Mouse (Mus musculus) limb, embryonic 14.5 days (tissue): ENCODE measurements around the gene Lrpprc. TPM values are rescaled to one million over a fixed set of nuclear protein-coding genes. Genes with fewer than 3 reads are reported as not detected.

Source experiments
- ATAC-seq: fragments of 200-750 bp; cut with Nextera tagmentation; 2 replicates; pipeline ENCODE4 v1.8.0; 2017; ENCODE audit warnings: low read depth, moderate number of reproducible peaks, moderate TSS enrichment; ENCODE audit not compliant: low FRiP score
- DNase-seq: peaks from one replicate; pipeline ENCODE4 v3.0.0-alpha.2; 2015; ENCODE audit warnings: low spot score
- H3K27ac ChIP-seq: fragments of 300-500 bp; sonication (generic); replicated peaks from 2 replicates; pipeline ENCODE4 v1.5.1; 2014; ENCODE audit warnings: low read depth, mild to moderate bottlenecking, low read length, moderate library complexity, mixed read lengths
- H3K27me3 ChIP-seq: fragments of 300-500 bp; sonication (generic); 2 replicates; pipeline ENCODE4 v1.6.1; 2014; ENCODE audit warnings: low read length, mixed read lengths; ENCODE audit not compliant: control insufficient read depth, insufficient read depth
- H3K36me3 ChIP-seq: fragments of 300-500 bp; sonication (generic); 2 replicates; pipeline ENCODE4 v1.6.1; 2014; ENCODE audit warnings: mild to moderate bottlenecking, low read length, moderate library complexity, mixed read lengths; ENCODE audit not compliant: control insufficient read depth, insufficient read depth
- H3K4me1 ChIP-seq: fragments of 300-500 bp; sonication (generic); 2 replicates; pipeline ENCODE4 v1.6.1; 2014; ENCODE audit warnings: antibody characterized with exemption, low read length, mixed read lengths; ENCODE audit not compliant: control insufficient read depth, insufficient read depth
- H3K4me2 ChIP-seq: fragments of 300-500 bp; sonication (generic); replicated peaks from 2 replicates; pipeline ENCODE4 v1.6.1; 2014; ENCODE audit warnings: low read depth, mild to moderate bottlenecking, low read length, moderate library complexity; ENCODE audit not compliant: severe bottlenecking
- H3K4me3 ChIP-seq: fragments of 300-500 bp; sonication (generic); replicated peaks from 2 replicates; pipeline ENCODE4 v1.5.1; 2014; ENCODE audit warnings: low read length
- H3K9ac ChIP-seq: fragments of 300-500 bp; sonication (generic); 2 replicates; pipeline ENCODE4 v1.6.1; 2014; ENCODE audit warnings: mild to moderate bottlenecking, low read depth, low read length, moderate library complexity; ENCODE audit not compliant: severe bottlenecking
- H3K9me3 ChIP-seq: fragments of 300-500 bp; sonication (generic); 2 replicates; pipeline ENCODE4 v1.6.1; 2016; ENCODE audit warnings: low read length; ENCODE audit not compliant: control insufficient read depth
- POLR2A ChIP-seq: fragments of 200-500 bp; IDR thresholded peaks from 2 replicates; pipeline ENCODE4 v1.8.0; 2012; ENCODE audit warnings: inconsistent platforms, mild to moderate bottlenecking, moderate library complexity, borderline replicate concordance; ENCODE audit not compliant: insufficient read depth, insufficient read length; ENCODE audit errors: extremely low read depth
- WGBS: fragments of 180-500 bp; shearing (Covaris S2); extraction: QIAGEN DNeasy Blood & Tissue Kit; methylation state at CpG from one replicate; pipeline ENCODE4 v1.1.7; 2014; 5-methylcytosine and 5-hydroxymethylcytosine counted together
- polyA plus RNA-seq, 2 experiments: library from polyadenylated mRNA; depleted of rRNA in 1 of 2; stranded (reverse) in 1 of 2; unstranded in 1 of 2; fragments of >200 nt; fragmentation: Nextera tagmentation in 1 of 2; extraction: Ambion mirVana in 1 of 2; gene quantifications; 2 replicates each; pipeline versions ENCODE4 v1.2.1 to v1.2.3; 2012 to 2014

Lrpprc gene
- polyA plus RNA-seq, 2 experiments, result 22.3 to 35.5 TPM

GRCm38 (mm10) chr17:84682734-84683717, 107.6 kb downstream of the Lrpprc start, which contains the start of gene Abcg5:
Gene Abcg5, minus strand, starts transcription at chr17:84683011.
- no peaks in the 10 kb centered on the region for H3K27me3 ChIP-seq
- H3K4me1 ChIP-seq, result no peaks in the 10 kb centered on the region
- H3K36me3 ChIP-seq, result no peaks in the 10 kb centered on the region
- no peak within 1 kb of the TSS for H3K9ac ChIP-seq
- no peak for TF ChIP-seq POLR2A
- DNase-seq (no peak), ATAC-seq (no peak)
- H3K4me3 ChIP-seq, result no peak within 1 kb of the TSS
- H3K4me2 ChIP-seq, result no peak within 1 kb of the TSS
- no peak within 1 kb of the TSS for H3K27ac ChIP-seq
- WGBS, result 74% methylated on average over 18 of the region's 18 CpGs
- no peaks in the 10 kb centered on the region for H3K9me3 ChIP-seq

- H3K4me3 ChIP-seq, result no peak overlapping the region
- H3K9me3 ChIP-seq, result no peaks in the 10 kb centered on the region
- no peaks in the 10 kb centered on the region for H3K36me3 ChIP-seq
- no peak for TF ChIP-seq POLR2A
- H3K4me2 ChIP-seq, result no peak overlapping the region
- 76% methylated on average over 3 of the region's 3 CpGs for WGBS
- no peaks in the 10 kb centered on the region for H3K4me1 ChIP-seq
- no peak overlapping the region for H3K27ac ChIP-seq
- ATAC-seq, result no peak
- no peaks in the 10 kb centered on the region for H3K27me3 ChIP-seq
- H3K9ac ChIP-seq, result no peak overlapping the region
- no peak for DNase-seq
Observed at GRCm38 (mm10) chr17:84681670-84682069, 108.9 kb downstream of the Lrpprc start.

GRCm38 (mm10) chr17:84677595-84677994, 113.0 kb downstream of the Lrpprc start:
- WGBS, result 76% methylated on average over 11 of the region's 11 CpGs
- ATAC-seq, result no peak
- no peak for TF ChIP-seq POLR2A

GRCm38 (mm10) chr17:84675951-84676366, 114.6 kb downstream of the Lrpprc start, which contains the start of gene Abcg8:
Gene Abcg8, plus strand, starts transcription at chr17:84676302.
- no peaks in the 10 kb centered on the region for H3K27me3 ChIP-seq
- no peak within 1 kb of the TSS for H3K27ac ChIP-seq
- 0 out of 2 replicates have a peak, but pooled peaks cover 3% of the 10 kb centered on the region for H3K4me1 ChIP-seq
- peak within 1 kb of the TSS; percentile 32 for H3K4me3 ChIP-seq
- ATAC-seq (0 out of 2 replicates have a peak, but pooled peaks have one; percentile 57), DNase-seq (peak; percentile 27)
- no peaks in the 10 kb centered on the region for H3K9me3 ChIP-seq
- no peak for TF ChIP-seq POLR2A
- H3K4me2 ChIP-seq, result peak within 1 kb of the TSS; percentile 62
- WGBS, result under 1% methylated on average over 24 of the region's 24 CpGs
- H3K36me3 ChIP-seq, result no peaks in the 10 kb centered on the region
- H3K9ac ChIP-seq, result peak within 1 kb of the TSS; percentile 32

More at GRCm38 (mm10) chr17:84677595-84677994, 113.0 kb downstream of the Lrpprc start:
- H3K4me3 ChIP-seq, result no peak overlapping the region
- H3K9me3 ChIP-seq, result no peaks in the 10 kb centered on the region
- H3K36me3 ChIP-seq, result no peaks in the 10 kb centered on the region
- DNase-seq, result no peak
- no peak overlapping the region for H3K27ac ChIP-seq
- H3K9ac ChIP-seq, result no peak overlapping the region
- no peak overlapping the region for H3K4me2 ChIP-seq
- H3K4me1 ChIP-seq, result 0 out of 2 replicates have a peak, but pooled peaks cover 3% of the 10 kb centered on the region
- no peaks in the 10 kb centered on the region for H3K27me3 ChIP-seq

- ATAC-seq, result no peak
- H3K4me3 ChIP-seq, result no peak overlapping the region
- 0 out of 2 replicates have a peak, but pooled peaks cover 3% of the 10 kb centered on the region for H3K4me1 ChIP-seq
- no peaks in the 10 kb centered on the region for H3K9me3 ChIP-seq
- TF ChIP-seq POLR2A, result no peak
- no peak overlapping the region for H3K27ac ChIP-seq
- DNase-seq, result no peak
- no peak overlapping the region for H3K4me2 ChIP-seq
- no peaks in the 10 kb centered on the region for H3K27me3 ChIP-seq
- H3K9ac ChIP-seq, result no peak overlapping the region
- WGBS, result 56% methylated on average over 4 of the region's 4 CpGs
- H3K36me3 ChIP-seq, result no peaks in the 10 kb centered on the region
Observed at GRCm38 (mm10) chr17:84675204-84675603, 115.4 kb downstream of the Lrpprc start.
